Mouse (Mus musculus) frontal cortex, adult 2 months (tissue): ENCODE measurements at regions not wholly inside any gene's neighbourhood (a gene's known extent, or its start where the extent isn't known, plus 50 kb on each side); places are given as distances from the start of the nearest gene placed in this dataset.
"Not testable (repeated sequence)": the region's sequence is repeated elsewhere in the genome, so short reads cannot be mapped to it uniquely, and the experiment has no call there.

ENCODE experiments used
- DNase-seq, 2 experiments: peaks; one replicate each; pipeline ENCODE4 v3.0.0; 2022; ENCODE audit warnings: low spot score in 1 of 2; ENCODE audit errors: extremely low spot score in 1 of 2

- not testable (repeated sequence) for DNase-seq
These were observed 91.7 kb upstream of the Slc22a30 start for GRCm38 (mm10) chr19:8496561-8496960.

GRCm38 (mm10) chr19:8497526-8497925 lies 92.6 kb upstream of the Slc22a30 start:
- DNase-seq, result not testable (repeated sequence)

GRCm38 (mm10) chr19:8517721-8518120 lies 73.3 kb upstream of the Slc22a8 start:
- DNase-seq, result not testable (repeated sequence)

- peak in 1 of 2 experiments; percentile 3 for DNase-seq
These were observed 72.8 kb upstream of the Slc22a8 start for GRCm38 (mm10) chr19:8518273-8518672.

- DNase-seq, result not testable (repeated sequence)
These were observed 72.1 kb upstream of the Slc22a8 start for GRCm38 (mm10) chr19:8518933-8519332.

GRCm38 (mm10) chr19:8534597-8534996 lies 56.5 kb upstream of the Slc22a8 start:
- no peak for DNase-seq

- peak in 1 of 2 experiments; percentile 7 for DNase-seq
These were observed 55.0 kb upstream of the Slc22a8 start for GRCm38 (mm10) chr19:8536085-8536484.
